Mouse (Mus musculus) heart, adult 18-20 months (tissue): ENCODE results near the gene Cdkl2. TPM values are rescaled to one million over a fixed set of nuclear protein-coding genes. Genes with fewer than 3 reads are reported as not detected.

Experiments used
- DNase-seq, 2 experiments: peaks; one replicate each; pipeline ENCODE4 v3.0.0; 2021 to 2022; ENCODE audit warnings: mixed read lengths in 1 of 2
- total RNA-seq, 2 experiments: library from RNA; stranded (reverse); gene quantifications; 2 replicates each; pipeline ENCODE4 v1.2.3; 2021

The Cdkl2 gene
- total RNA-seq, 2 experiments from 2014 or later, result 4.6 to 5.5 TPM

- no peak for DNase-seq
These were observed 50.6 kb downstream of the Cdkl2 start for GRCm38 (mm10) chr5:91993061-91993460.

DNA sequence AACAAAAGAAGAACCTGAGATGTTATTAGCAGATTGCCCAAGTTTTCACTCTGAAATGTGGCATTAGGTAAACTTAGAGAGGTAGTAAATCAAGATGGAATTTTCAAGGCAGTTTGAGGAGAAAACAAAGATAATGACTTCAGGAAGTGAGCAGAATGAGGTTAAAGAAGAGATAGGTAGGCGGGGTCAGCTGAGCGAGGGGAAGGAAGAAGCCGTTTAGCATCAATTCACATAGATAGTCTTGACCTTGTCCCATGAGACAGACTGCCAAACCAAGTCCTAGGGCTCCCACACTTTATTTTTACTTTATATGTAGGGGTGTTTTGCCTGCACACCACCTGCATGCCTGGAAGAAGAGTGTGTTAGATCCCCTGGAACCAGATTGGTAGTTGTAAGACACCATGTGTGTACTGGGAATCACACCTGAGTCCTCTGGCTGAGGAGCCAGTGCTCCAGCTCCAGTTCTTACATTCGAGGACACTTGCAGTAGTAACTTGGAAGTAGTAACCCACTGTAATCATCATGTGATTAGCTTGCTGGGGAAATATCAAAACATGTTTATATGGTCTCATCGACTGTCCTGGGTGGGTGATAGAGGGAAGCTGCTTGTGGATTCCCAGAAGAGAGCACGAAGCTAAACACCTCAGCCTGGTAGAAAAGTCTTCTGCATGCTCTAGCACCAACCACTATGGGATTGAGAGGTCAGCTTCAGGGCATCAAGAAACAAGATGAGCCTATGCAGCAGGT, 52.3 kb downstream of the Cdkl2 start:
- DNase-seq, result no peak

DNA sequence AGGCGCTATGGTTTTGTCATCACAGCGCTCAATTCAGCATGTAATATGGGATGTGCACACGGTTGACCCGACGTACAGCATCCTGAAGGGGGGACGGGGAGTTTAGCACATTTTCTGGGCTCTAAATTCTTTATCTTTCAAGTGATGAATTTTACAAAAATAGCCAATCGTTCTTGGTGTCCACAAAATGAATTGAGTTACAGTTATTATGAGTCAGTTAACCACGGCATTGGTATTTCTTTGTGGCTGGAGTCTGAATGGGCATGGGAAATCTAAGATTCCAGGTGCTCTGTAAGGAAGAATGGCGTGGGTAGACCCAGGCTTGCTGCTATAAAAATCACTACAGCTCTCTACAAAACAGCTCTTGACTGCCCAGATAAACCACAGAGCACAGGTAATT, 54.4 kb downstream of the Cdkl2 start:
- DNase-seq, result no peak

GRCm38 (mm10) chr5:91987799-91988198, 55.9 kb downstream of the Cdkl2 start:
- DNase-seq, result no peak

GRCm38 (mm10) chr5:91987236-91987635, 56.4 kb downstream of the Cdkl2 start, which contains the start of gene Odaph:
Gene Odaph, plus strand, starts transcription at chr5:91987475.
- no peak for DNase-seq

DNA sequence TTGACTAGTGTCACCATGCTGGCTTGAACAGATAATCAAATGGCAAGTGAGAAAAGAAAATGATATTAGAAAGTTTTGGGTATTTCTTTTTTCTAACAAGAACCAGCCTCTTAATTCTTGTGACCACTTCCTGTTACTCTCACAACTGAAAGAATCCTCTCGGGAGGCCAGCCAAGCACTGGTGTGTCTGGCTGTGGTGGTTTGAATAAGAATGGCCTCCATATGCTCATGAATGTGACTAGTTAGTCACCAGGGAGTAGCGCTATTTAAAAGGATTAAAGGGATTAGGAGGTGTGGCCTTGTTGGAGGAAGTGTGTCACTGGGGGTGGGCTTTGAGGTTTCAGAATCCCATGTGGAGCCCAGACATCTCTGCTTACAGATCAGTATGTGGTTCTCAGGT, 58.0 kb downstream of the Cdkl2 start:
- DNase-seq, result no peak

DNA sequence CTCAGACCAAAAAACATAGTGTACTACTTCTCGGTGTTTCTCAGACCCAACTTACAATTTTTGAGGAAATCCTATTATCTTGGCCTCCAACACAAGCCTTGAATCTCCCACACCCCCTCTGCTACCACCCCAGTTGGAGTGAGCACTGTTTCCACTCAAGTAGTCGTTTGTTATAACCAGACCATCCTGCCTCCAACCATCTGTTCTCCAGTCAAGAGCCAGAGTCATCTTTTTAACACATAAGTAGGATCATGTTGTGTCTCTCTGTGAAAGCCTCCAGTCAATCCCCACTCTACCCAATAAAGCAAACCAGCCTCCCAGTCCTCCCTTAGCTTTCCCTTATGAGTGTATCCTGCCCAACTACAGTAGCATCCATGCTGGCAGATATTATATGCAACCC, 60.2 kb downstream of the Cdkl2 start:
- DNase-seq, result no peak

DNA sequence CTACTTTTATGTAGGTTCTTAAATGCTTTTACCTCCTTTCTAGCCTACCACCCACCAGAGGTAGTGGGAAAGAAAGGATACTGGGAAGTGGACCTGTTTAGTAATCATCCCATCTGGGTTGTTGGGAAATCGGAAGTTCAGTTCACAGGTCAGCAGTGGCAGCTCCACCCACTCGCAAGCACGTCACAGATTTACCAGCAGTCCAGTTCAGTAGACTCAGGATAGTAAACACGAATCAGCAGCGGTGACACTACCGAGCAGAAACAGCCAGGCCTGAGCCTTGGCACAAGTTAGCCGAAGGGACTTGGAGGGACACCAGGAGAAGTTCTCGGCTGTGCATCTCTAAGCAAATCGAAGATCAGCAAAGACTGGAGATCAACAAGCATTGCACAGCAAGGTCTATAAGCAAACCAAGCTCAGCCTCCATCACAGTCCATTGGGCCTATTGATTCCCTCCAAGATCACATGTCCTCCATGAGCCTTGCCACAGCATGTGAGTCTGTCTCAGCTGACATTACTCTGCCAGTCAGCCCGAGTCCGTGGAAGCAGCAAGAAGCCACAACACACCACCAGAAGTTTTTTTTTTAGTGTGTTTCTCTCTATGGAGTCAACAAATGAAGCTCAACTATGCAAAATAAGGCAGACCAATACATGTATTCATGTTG, 62.4 kb downstream of the Cdkl2 start:
- DNase-seq, result no peak

DNA sequence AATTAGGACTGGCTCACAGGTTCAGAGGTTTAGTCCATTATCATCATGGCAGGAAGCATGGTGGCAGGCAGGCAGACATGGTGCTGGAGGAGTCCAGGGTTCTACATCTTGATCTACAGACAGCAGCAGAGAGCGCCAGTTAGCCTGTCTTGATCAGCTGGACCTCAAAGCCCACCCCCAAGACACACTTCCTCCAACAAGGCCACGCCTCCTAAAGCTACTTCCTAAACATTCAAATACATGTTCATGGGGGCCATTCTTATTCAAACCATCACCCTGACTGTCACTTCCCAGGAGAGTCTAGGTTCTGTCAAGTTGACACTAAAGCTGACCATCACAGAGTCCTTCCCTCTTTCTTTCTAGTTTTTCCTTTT, 66.3 kb downstream of the Cdkl2 start:
- DNase-seq, result no peak

DNA sequence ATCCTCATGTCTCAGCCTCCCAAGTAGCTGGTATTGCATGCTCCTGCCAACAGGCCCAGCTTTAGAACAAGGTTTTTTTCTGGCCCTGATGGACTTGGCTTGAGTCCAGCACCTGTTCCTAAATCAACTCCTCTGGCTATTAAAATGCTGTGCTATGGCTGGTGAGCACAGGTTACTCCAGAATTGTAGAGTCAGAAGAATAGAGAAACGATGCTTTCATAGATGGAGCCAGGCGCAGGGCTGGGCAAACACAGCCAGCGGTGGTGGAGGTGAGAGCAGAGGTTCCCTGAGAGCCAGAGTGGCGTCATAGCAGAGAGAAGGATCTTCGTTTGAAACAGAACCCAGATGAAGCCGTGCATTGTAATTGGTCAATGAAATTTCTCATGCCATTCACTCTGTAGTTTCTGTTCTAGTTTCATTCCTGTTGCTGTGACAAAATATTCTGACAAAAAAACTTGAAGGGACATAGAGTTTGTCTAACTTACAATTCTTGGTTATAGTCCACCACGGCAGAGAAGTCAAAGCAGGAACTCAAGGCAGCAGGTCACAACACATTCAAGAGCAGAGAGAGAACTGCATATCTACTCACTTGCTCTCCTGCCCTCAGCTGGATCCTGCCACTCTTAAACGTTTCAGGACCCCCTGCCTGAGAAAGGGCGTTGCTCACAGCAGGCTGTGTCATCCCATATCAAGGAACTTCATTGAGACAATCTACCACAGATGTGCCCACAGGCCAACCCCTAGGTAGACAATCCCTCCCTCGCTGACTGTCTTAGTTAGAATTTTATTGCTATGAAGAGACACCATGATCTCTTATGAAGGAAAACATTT, 66.9 kb downstream of the Cdkl2 start:
- no peak for DNase-seq

DNA sequence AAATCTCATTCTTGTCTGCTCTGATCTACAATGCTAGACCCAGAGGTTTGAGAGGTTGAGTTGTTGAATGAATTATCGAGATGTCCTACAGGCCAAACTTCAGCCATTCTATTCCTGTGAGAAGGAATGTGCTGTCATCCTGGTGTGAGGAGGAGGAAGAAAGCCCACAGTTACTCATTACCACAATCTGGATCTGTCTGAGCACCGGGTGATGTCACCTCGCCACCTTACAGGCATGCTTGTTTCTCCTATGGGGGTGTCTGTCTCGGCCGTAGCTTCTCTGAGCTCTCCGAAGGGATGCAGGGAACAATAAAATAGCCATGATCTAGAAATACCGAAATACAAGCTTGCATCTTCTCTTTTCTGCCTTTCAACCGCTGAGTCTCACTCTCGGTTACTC, 67.9 kb downstream of the Cdkl2 start:
- no peak for DNase-seq

- no peak for DNase-seq
These were observed 69.7 kb downstream of the Cdkl2 start for GRCm38 (mm10) chr5:91974002-91974401.

GRCm38 (mm10) chr5:91972046-91972445, 71.6 kb downstream of the Cdkl2 start:
- DNase-seq, result peak in 1 of 2 experiments; percentile 18

DNA sequence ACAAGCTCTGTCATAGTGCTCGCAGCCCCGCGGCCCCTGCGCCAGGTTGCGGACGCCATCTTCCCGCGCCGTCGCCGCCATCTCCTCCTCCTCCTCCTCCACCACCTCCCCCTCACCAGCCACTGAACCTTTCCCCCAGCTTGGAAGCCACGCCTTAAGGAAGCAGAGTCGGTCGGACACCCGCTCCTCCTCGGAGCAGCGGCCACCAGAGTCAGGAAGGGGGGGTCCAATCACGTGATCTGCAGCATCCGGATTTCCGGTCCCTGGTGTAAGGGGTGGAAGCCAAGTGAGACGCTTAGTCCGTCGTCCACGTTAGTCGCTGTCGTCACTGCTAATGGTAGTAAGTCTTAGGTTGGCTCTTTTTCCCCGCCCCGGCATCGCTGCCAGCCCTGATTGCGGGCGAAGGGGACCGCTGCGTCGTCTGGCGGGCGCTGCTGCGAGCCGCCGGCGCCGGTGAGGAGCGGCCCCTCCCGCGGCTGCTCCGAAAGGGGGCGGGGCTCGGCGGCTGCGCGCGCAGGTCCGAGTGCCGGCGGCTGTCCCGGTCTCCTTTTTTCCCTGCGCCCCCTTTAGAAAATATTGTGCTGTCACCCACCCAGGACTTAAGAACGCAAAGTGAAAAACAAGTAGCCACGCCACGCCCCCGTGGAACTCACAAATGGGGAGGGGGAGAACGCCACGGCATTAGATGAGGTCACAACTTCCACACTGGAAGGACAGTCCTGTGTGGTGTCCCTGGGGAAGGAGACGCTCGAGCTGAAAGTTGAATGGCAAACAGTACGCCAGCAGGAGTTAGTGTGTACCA, 80.8 kb downstream of the Cdkl2 start, which contains the start of gene Rchy1:
Gene Rchy1 (minus strand): TSS at position 430 of the 802 bp plus-strand sequence.
- DNase-seq, result peak; percentile 98

DNA sequence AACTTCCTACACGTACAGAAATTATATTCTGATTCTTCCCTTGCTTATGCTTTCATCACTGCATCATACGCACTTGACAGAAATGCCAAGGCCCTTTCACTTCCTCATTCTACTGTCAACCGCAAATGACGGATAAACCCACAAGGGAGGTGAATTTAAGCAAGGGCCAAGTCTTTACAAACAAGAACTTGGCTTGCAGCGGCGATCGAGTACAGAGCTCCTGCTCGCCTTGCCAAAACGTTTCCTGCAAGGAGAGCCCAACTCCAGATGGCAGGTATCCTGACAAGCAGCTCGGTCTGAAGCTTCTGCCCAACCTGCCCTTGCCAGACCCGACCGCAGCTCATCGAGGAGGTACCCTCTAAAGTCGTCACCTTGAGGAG, 81.4 kb downstream of the Cdkl2 start:
- DNase-seq, result peak in 1 of 2 experiments; percentile 84

DNA sequence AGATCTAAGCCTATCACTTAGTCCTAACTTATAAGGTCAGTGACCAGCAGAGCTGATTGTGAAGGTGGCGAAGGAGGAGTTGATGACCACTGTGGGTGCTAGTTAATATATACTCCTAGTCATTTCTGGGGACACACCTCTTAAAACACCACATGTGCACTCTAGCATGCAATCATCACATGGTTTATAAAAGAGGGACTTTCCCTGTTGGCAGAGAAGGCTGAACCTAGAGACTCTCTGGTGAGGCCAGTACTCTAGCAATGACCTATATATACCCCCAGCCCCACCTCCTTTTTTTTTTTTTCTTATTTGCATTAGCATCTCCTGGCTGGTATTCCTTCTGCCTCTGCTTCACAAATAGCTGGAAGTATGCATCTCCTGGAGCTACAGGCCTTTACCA, 82.3 kb downstream of the Cdkl2 start:
- DNase-seq, result peak in 1 of 2 experiments; percentile 34

DNA sequence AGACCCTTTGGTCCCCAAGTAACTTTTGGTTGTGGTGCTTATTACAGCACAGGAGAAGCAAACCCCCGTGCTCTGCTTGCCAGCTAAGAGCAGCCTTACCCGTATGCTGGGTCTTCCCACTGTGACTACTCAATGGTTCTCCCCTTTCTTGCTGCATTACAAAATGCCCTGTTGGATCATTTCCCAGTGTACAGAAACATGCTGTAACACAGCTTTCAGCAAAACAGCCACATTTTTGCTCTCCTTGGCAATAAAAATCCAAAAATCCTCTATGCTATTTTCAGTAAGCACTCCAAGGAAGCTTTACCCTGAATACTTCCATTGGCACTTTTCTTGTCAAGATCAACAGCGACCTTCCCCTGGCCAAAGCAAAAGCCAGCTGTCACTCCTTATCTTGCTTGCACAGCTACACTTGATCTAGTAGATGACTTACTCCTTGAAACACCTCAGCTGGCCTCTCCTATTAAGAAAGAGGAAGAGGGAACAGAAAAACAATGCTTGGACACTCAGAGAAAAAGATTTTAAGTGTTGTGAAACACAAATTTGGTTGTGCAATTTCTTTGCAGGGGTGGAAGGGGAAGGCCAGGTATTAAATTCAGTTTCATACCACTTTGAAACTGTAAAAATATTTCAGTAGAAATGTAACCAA, 83.0 kb downstream of the Cdkl2 start:
- DNase-seq, result peak; percentile 20 to 38

GRCm38 (mm10) chr5:91959986-91960385, 83.7 kb downstream of the Cdkl2 start:
- no peak for DNase-seq

DNA sequence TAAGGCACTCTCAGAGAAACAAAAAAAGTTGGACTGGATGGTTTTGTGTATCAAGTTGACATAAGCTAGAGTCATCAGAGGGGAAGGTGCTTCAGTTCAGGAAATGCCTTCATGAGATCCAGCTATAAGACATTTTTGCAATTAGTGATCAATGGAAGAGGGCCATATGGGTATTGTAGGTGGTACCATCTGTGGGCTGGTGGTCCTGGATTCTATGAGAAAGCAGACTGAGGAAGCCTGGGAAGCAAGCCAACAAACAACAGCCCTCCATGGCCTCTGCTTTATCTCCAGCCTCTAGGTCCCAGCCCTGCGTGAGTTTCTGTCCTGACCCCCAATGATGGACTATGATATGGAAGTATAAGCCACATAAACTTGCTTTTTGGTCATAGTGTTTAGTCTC, 84.6 kb downstream of the Cdkl2 start:
- no peak for DNase-seq

DNA sequence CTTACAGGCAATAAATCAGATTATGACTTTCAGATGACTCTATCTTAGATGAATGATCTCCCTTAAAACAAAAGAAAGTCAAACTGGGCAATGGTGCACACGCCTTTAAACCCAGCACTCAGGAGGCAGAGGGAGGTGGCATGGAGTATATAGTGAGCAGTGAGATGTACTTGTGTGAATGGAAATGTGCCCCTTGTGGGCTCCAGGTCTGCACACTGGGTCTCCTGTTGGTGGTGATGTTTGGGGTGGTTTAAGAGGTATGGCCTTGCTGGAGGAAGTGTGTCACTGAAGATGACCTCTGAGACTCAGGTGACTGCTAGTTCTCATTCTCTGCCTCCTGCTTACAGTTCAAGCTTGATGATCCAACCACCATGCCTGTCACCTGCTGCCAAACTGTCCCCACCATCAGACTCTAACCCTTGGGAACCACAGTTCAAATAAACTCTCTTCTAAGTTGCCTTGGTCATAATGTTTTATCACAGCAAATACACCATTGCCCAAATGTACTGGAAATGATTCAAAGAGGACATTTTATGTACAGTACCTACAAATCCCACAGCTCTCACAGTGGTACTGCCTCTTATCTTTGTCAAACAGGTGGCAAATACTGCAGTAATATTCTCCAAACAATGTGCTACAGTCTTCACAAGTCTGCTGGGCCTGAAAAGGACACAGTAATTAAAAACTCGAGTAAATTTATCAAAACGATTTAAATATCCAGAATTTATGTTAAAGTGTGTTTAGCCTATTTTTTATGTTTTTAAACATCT, 86.5 kb downstream of the Cdkl2 start:
- no peak for DNase-seq
